Mouse (Mus musculus) hindbrain, embryonic 12.5 days (tissue): Measurements from ENCODE around the gene Sh3pxd2b. TPM values are rescaled to one million over a fixed set of nuclear protein-coding genes. Genes with fewer than 3 reads are reported as not detected.

ENCODE experiments used
- polyA plus RNA-seq: library from polyadenylated mRNA; unstranded; fragments of >200 nt; fragmentation: Nextera tagmentation; extraction: Ambion mirVana; gene quantifications from 2 replicates; pipeline ENCODE4 v1.2.1, GENCODE M21; 2016

The Sh3pxd2b gene
- polyA plus RNA-seq, 1 experiment from 2014 or later, result 29.5 TPM

Other genes with a start within 250 kb of the Sh3pxd2b start
- gene Il9r, start 147.5 kb upstream of the Sh3pxd2b start, polyA plus RNA-seq, result not detected in 2 replicates
- gene Snrnp25, start 142.4 kb upstream of the Sh3pxd2b start, polyA plus RNA-seq, result 52.8 and 55.1 TPM in 2 replicates
- 32.8 and 33.1 TPM in 2 replicates for gene Rhbdf1, start 125.5 kb upstream of the Sh3pxd2b start, polyA plus RNA-seq
- 30.4 and 32.3 TPM in 2 replicates for gene Mpg, start 121.3 kb upstream of the Sh3pxd2b start, polyA plus RNA-seq
- 51.3 and 51.7 TPM in 2 replicates for gene Nprl3, start 80.1 kb upstream of the Sh3pxd2b start, polyA plus RNA-seq
- gene Hba-x, start 71.4 kb upstream of the Sh3pxd2b start, polyA plus RNA-seq, result 1,600 and 2,073 TPM in 2 replicates
- gene Hba-a1, start 64.3 kb upstream of the Sh3pxd2b start, polyA plus RNA-seq, result 2,983 and 3,718 TPM in 2 replicates
- 4.6 and 5.1 TPM in 2 replicates for gene Hbq1b, start 60.9 kb upstream of the Sh3pxd2b start, polyA plus RNA-seq
- 6,460 and 7,804 TPM in 2 replicates for gene Hba-a2, start 51.3 kb upstream of the Sh3pxd2b start, polyA plus RNA-seq
- 0.72 TPM in 1 of 2 replicates, not detected in the other for gene Hbq1a, start 47.8 kb upstream of the Sh3pxd2b start, polyA plus RNA-seq
- gene Ubtd2, start 107.5 kb downstream of the Sh3pxd2b start, polyA plus RNA-seq, result 64.4 and 71.9 TPM in 2 replicates
- gene Efcab9, start 184.3 kb downstream of the Sh3pxd2b start, polyA plus RNA-seq, result not detected in 2 replicates
- gene Stk10, start 185.5 kb downstream of the Sh3pxd2b start, polyA plus RNA-seq, result 2.5 and 3.3 TPM in 2 replicates